Mouse (Mus musculus) stomach, postnatal 0 days (tissue): ENCODE data around the gene Tspan12. TPM values are rescaled to one million over a fixed set of nuclear protein-coding genes. Genes with fewer than 3 reads are reported as not detected.

Experiments
- ATAC-seq: fragments of 200-750 bp; cut with Nextera tagmentation; 2 replicates; pipeline ENCODE4 v1.8.0; 2017; ENCODE audit not compliant: low FRiP score, low TSS enrichment
- DNase-seq: peaks from one replicate; pipeline ENCODE4 v3.0.0-alpha.2; 2016; ENCODE audit warnings: low spot score
- H3K27ac ChIP-seq: fragments of 300-500 bp; sonication (generic); replicated peaks from 2 replicates; pipeline ENCODE4 v1.5.1; 2014; ENCODE audit warnings: mild to moderate bottlenecking, control low read depth
- H3K27me3 ChIP-seq: fragments of 300-500 bp; sonication (generic); 2 replicates; pipeline ENCODE4 v1.6.1; 2014; ENCODE audit warnings: low read length; ENCODE audit not compliant: control insufficient read depth, insufficient read depth
- H3K36me3 ChIP-seq: fragments of 300-500 bp; sonication (generic); 2 replicates; pipeline ENCODE4 v1.6.1; 2014; ENCODE audit warnings: low read length, mixed read lengths; ENCODE audit not compliant: control insufficient read depth, insufficient read depth
- H3K4me1 ChIP-seq: fragments of 300-500 bp; sonication (generic); replicated peaks from 2 replicates; pipeline ENCODE4 v1.6.1; 2014; ENCODE audit warnings: antibody characterized with exemption; ENCODE audit not compliant: control insufficient read depth, insufficient read depth
- H3K4me2 ChIP-seq: fragments of 300-500 bp; sonication (generic); replicated peaks from 2 replicates; pipeline ENCODE4 v1.6.1; 2014; ENCODE audit warnings: low read depth, mild to moderate bottlenecking, control low read depth, moderate library complexity
- H3K4me3 ChIP-seq: fragments of 300-500 bp; sonication (generic); 2 replicates; pipeline ENCODE4 v1.5.1; 2014; ENCODE audit warnings: low read depth, low read length, control low read depth
- H3K9ac ChIP-seq: fragments of 300-500 bp; sonication (generic); 2 replicates; pipeline ENCODE4 v1.6.1; 2014; ENCODE audit warnings: mild to moderate bottlenecking, low read length, control low read depth, mixed read lengths
- H3K9me3 ChIP-seq: fragments of 300-500 bp; sonication (generic); 2 replicates; pipeline ENCODE4 v1.6.1; 2016; ENCODE audit warnings: low read length; ENCODE audit not compliant: control insufficient read depth
- CTCF ChIP-seq: IDR thresholded peaks from 2 replicates; pipeline ENCODE4 v1.5.1; 2016; ENCODE audit warnings: antibody characterized with exemption, low read depth, mild to moderate bottlenecking, moderate library complexity
- EP300 ChIP-seq: optimal IDR thresholded peaks from 2 replicates; pipeline ENCODE3; 2016; ENCODE audit warnings: antibody characterized with exemption
- WGBS: fragments of 180-500 bp; shearing (Covaris S2); extraction: QIAGEN DNeasy Blood & Tissue Kit; methylation state at CpG from one replicate; pipeline ENCODE4 v1.1.7; 2014; 5-methylcytosine and 5-hydroxymethylcytosine counted together
- polyA plus RNA-seq: library from polyadenylated mRNA; unstranded; fragments of >200 nt; fragmentation: Nextera tagmentation; extraction: Ambion mirVana; gene quantifications from 2 replicates; pipeline ENCODE4 v1.2.1, GENCODE M21; 2015

The Tspan12 gene
- polyA plus RNA-seq, 1 experiment from 2014 or later = 25.0 TPM

DNA sequence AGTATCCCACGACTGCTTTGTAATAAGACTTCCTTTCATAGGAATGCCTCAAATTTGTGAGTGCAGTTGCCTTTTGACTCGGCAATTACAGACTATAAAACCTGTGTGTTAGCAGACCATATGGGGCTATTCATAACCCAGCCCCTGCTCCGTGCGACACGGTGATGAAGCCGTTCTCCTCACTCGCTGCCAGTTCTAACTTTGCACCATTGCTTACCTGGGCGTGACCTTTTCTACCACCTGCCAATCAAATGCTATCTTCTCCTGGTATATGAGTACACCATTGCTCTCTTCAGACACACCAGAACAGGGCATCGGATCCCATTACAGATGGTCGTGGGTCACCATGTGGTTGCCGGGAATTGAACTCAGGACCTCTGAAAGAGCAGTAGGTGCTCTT is 64.6 kb downstream of the Tspan12 start:
- Histone ChIP-seq H3K9me3 (no peaks in the 10 kb centered on the region), H3K36me3 (no peaks in the 10 kb centered on the region), H3K9ac (no peak overlapping the region), H3K4me3 (no peak overlapping the region), H3K27ac (no peak overlapping the region), H3K4me1 (no peaks in the 10 kb centered on the region), H3K27me3 (no peaks in the 10 kb centered on the region), H3K4me2 (no peak overlapping the region)
- TF ChIP-seq CTCF = no peak
- TF ChIP-seq EP300 = no peak
- no peak for ATAC-seq
- WGBS = 60% methylated on average over 11 of the region's 11 CpGs
- no peak for DNase-seq

DNA sequence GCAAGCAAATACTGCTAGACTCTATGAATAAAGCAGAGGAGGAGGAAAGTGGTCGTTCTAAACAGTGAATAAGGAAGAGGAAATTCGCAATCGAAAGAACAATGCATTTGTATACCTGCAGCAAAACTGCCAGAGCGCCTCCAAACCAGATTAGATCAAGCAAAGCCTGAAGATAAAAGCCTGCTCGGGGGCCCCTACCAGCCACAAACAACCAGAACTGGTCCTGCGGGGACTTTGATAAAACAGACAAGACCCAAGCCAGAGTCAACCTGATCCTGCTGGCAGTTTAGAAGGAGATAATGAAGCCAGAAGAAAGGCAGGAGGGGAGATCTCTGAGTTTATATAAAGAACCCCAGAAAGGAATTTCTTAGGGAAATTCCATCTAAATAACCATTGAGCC is 65.0 kb downstream of the Tspan12 start:
- Histone ChIP-seq H3K36me3 (no peaks in the 10 kb centered on the region), H3K27me3 (no peaks in the 10 kb centered on the region), H3K4me2 (no peak overlapping the region), H3K27ac (no peak overlapping the region), H3K4me3 (no peak overlapping the region), H3K4me1 (no peaks in the 10 kb centered on the region), H3K9ac (no peak overlapping the region), H3K9me3 (no peaks in the 10 kb centered on the region)
- 44% methylated on average over 6 of the region's 6 CpGs for WGBS
- DNase-seq = no peak
- no peak for TF ChIP-seq CTCF
- TF ChIP-seq EP300 = no peak
- no peak for ATAC-seq

DNA sequence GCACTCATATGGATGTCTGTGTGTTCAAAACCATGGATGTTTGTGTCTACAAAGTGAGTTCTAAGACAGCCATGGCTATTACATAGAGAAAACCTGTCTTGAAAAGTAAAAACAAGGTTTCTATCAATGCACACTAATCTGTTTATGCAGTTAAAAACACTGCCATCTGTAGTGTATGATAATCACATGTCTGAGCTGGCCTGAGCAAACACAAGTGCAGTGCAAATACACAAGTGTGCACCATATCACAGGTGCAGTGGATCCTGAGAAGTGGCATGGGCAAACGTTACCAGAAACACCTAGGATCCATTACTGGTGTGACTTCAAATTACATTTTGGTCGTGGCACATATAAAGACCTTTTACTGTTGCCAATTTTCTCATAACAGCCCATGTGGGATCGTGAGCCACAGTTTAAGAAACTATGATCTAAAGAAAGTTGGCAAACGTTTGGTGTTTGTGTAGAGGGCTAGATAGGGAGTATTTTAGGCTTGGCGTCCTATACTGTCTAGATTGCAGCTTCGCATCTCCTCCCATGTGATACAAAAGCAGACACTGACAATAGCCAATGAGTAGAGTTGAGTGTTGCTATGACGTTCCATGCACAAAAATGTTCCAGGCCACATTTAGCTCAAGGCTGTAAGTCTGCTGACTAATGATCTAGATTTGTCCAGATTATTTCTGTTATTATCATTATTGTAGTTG is 78.0 kb downstream of the Tspan12 start:
- no peak for ATAC-seq
- WGBS = 69% methylated on average over 7 of the region's 7 CpGs
- Histone ChIP-seq H3K36me3 (no peaks in the 10 kb centered on the region), H3K9ac (no peak overlapping the region), H3K27ac (no peak overlapping the region), H3K9me3 (no peaks in the 10 kb centered on the region), H3K27me3 (no peaks in the 10 kb centered on the region), H3K4me1 (no peaks in the 10 kb centered on the region), H3K4me3 (no peak overlapping the region), H3K4me2 (no peak overlapping the region)
- no peak for TF ChIP-seq EP300
- TF ChIP-seq CTCF = no peak
- no peak for DNase-seq

DNA sequence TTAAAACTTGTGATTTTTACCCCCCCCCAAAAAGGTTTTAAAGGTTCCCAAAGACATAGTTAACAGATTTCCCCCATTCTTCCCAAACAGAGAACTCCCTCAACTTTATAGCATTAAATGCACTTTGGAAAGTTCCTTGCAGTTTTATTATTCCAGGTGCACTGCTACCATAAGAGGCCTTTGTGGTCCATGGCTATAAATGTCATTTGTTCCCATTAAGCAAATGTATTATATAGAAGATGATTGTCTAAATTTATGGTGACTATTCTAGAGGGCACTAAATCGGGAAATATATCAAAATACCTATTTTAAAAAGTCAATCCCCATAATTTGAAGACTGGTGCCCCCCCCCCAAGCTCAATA is 82.9 kb downstream of the Tspan12 start:
- whole genome bisulfite sequencing = 90% methylated on average over 1 of the region's 1 CpGs
- no peak overlapping the region for H3K4me3 ChIP-seq
- H3K27ac ChIP-seq = no peak overlapping the region
- no peak overlapping the region for H3K9ac ChIP-seq
- H3K9me3 ChIP-seq = no peaks in the 10 kb centered on the region
- DNase-seq = no peak
- H3K27me3 ChIP-seq = no peaks in the 10 kb centered on the region
- H3K4me2 ChIP-seq = no peak overlapping the region
- no peaks in the 10 kb centered on the region for H3K36me3 ChIP-seq
- no peak for TF ChIP-seq EP300
- no peak for ATAC-seq
- H3K4me1 ChIP-seq = no peaks in the 10 kb centered on the region

DNA sequence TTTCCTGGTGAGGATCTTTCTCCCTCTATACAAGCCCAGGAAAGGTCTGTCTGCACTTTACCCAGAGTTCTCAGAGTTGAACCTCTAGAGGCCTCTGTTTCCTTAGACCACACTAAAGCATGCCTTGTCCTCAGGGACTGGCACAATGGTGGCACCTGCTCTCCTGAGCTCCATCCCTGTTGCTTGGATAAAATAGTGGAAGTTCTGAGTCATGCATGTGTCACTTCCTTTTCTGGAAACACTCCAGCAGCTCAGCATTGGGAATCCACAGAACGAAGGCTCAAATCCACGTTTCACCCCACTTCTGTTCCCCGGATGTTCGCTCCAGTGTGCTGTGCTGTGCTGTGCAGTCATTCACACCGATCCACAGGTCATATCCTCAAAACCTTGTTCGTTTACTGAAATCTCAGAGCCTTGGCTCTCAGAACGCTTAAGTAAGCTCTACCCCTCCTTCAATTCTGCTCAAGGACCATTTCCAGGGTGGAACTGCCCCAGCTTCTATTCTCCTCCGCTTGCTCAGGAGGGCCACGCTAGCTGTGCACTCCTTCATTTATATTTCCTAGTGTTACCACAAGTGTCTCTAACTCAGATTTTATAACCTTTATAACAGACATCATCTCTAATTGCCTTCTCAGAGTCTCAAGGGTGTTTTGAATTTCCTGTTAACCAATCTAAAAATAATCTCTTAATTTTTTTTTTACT is 83.4 kb downstream of the Tspan12 start:
- TF ChIP-seq CTCF (no peak), EP300 (no peak)
- H3K9me3 ChIP-seq = no peaks in the 10 kb centered on the region
- H3K4me1 ChIP-seq = no peaks in the 10 kb centered on the region
- H3K9ac ChIP-seq = no peak overlapping the region
- H3K4me3 ChIP-seq = no peak overlapping the region
- no peak overlapping the region for H3K27ac ChIP-seq
- no peak overlapping the region for H3K4me2 ChIP-seq
- no peak for DNase-seq
- no peaks in the 10 kb centered on the region for H3K36me3 ChIP-seq
- ATAC-seq = no peak
- no peaks in the 10 kb centered on the region for H3K27me3 ChIP-seq
- WGBS = 78% methylated on average over 9 of the region's 9 CpGs

DNA sequence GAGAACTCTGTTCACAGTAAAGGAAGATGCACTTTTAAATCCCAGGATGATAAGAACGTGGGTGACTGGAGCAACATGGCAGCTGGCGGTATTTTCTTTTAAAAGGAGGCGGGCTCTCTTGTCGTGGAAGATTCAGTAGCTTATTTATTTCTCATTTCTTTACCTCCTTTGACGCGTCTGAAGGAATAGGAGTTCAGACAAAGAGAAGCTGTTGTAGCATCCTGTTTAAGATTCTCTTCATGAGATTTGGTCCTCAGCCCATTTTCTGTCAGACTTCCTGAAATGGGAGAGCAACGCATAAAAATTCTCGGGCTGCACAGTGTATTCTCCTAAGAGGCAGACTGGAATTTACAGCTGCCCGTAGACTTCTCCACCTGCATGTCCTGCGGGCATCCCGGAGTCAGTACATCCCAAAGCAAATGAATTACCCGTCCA is 84.5 kb downstream of the Tspan12 start:
- no peak for TF ChIP-seq EP300
- no peak for TF ChIP-seq CTCF
- DNase-seq = no peak
- H3K36me3 ChIP-seq = no peaks in the 10 kb centered on the region

More for the DNA sequence above, 84.5 kb downstream of the Tspan12 start:
- Histone ChIP-seq H3K4me3 (no peak overlapping the region), H3K27me3 (no peaks in the 10 kb centered on the region), H3K4me1 (no peaks in the 10 kb centered on the region), H3K27ac (no peak overlapping the region), H3K4me2 (no peak overlapping the region), H3K9me3 (no peaks in the 10 kb centered on the region), H3K9ac (no peak overlapping the region)
- WGBS = 59% methylated on average over 12 of the region's 12 CpGs
- ATAC-seq = no peak
